Mouse (Mus musculus) liver (tissue): ENCODE data around the gene Plxnc1.

Experiments
- DNase-seq: peaks from one replicate; pipeline ENCODE4 v3.0.0-alpha.2; 2020; ENCODE audit warnings: mixed read lengths

The Plxnc1 gene

GRCm38 (mm10) chr10:94944691-94945205 lies at the start of gene Plxnc1:
Gene Plxnc1 (minus strand): TSS chr10:94944835.
- DNase-seq = peak; percentile 66

- DNase-seq = peak; percentile 66
Observed at GRCm38 (mm10) chr10:94992127-94992526, 47.5 kb upstream of the Plxnc1 start.

- DNase-seq = peak; percentile 52
Observed at GRCm38 (mm10) chr10:94991564-94992097, 47.0 kb upstream of the Plxnc1 start.

GRCm38 (mm10) chr10:94990768-94991563 lies 46.3 kb upstream of the Plxnc1 start:
- no peak for DNase-seq

GRCm38 (mm10) chr10:94989321-94989720 lies 44.7 kb upstream of the Plxnc1 start:
- no peak for DNase-seq

- no peak for DNase-seq
Observed at GRCm38 (mm10) chr10:94985103-94985502, 40.5 kb upstream of the Plxnc1 start.

- no peak for DNase-seq
Observed at GRCm38 (mm10) chr10:94982528-94982927, 37.9 kb upstream of the Plxnc1 start.

GRCm38 (mm10) chr10:94981466-94982138 lies 37.0 kb upstream of the Plxnc1 start:
- DNase-seq = no peak

- DNase-seq = no peak
Observed at GRCm38 (mm10) chr10:94978265-94978822, 33.7 kb upstream of the Plxnc1 start.

GRCm38 (mm10) chr10:94976329-94976728 lies 31.7 kb upstream of the Plxnc1 start:
- DNase-seq = peak; percentile 39

- no peak for DNase-seq
Observed at GRCm38 (mm10) chr10:94975099-94975496, 30.5 kb upstream of the Plxnc1 start.

- DNase-seq = no peak
Observed at GRCm38 (mm10) chr10:94974345-94975098, 29.9 kb upstream of the Plxnc1 start.

- DNase-seq = no peak
Observed at GRCm38 (mm10) chr10:94971625-94972161, 27.1 kb upstream of the Plxnc1 start.

GRCm38 (mm10) chr10:94970221-94970620 lies 25.6 kb upstream of the Plxnc1 start:
- DNase-seq = no peak

GRCm38 (mm10) chr10:94967468-94967867 lies 22.8 kb upstream of the Plxnc1 start:
- peak; percentile 26 for DNase-seq

GRCm38 (mm10) chr10:94966789-94967188 lies 22.2 kb upstream of the Plxnc1 start:
- DNase-seq = no peak

- DNase-seq = peak; percentile 46
Observed at GRCm38 (mm10) chr10:94965093-94965492, 20.5 kb upstream of the Plxnc1 start.

- peak; percentile 56 for DNase-seq
Observed at GRCm38 (mm10) chr10:94962005-94962404, 17.4 kb upstream of the Plxnc1 start.

- DNase-seq = no peak
Observed at GRCm38 (mm10) chr10:94961283-94961682, 16.6 kb upstream of the Plxnc1 start.

- peak; percentile 69 for DNase-seq
Observed at GRCm38 (mm10) chr10:94958311-94958710, 13.7 kb upstream of the Plxnc1 start.

GRCm38 (mm10) chr10:94957705-94958104 lies 13.1 kb upstream of the Plxnc1 start:
- no peak for DNase-seq
